Mouse (Mus musculus) mammary gland, adult 2 months (tissue): ENCODE measurements around the gene Fbln5. TPM values are rescaled to one million over a fixed set of nuclear protein-coding genes. Genes with fewer than 3 reads are reported as not detected.

ENCODE experiments used
- polyA plus RNA-seq: library from polyadenylated mRNA; depleted of rRNA; stranded (reverse); fragments of >200 nt; gene quantifications from 2 replicates; pipeline ENCODE4 v1.2.3, GENCODE M21; 2012; ENCODE audit warnings: low replicate concordance; rRNA removed

Fbln5 gene
- 42.5 and 82.5 TPM in 2 replicates for polyA plus RNA-seq

GRCm38 (mm10) chr12:101818608-101819370 is at the start of gene Fbln5:
TSS of gene Fbln5 (minus strand) at chr12:101819055.

GRCm38 (mm10) chr12:101718054-101718754 is 100.7 kb downstream of the Fbln5 start, which contains the start of gene Tc2n:
TSS of gene Tc2n (minus strand) at chr12:101718523.

Other genes with a start within 250 kb of the Fbln5 start
- 0.07 and 0.17 TPM in 2 replicates for gene Tc2n, start 100.5 kb downstream of the Fbln5 start, polyA plus RNA-seq
- 4.1 and 6.6 TPM in 2 replicates for gene Trip11, start 94.2 kb upstream of the Fbln5 start, polyA plus RNA-seq
- gene Atxn3, start 139.2 kb upstream of the Fbln5 start, polyA plus RNA-seq, result 2.4 and 5.5 TPM in 2 replicates
- 2.4 and 4.3 TPM in 2 replicates for gene Cpsf2, start 156.9 kb upstream of the Fbln5 start, polyA plus RNA-seq